Mouse (Mus musculus): ENCODE measurements at regions not wholly inside any gene's neighbourhood (a gene's known extent, or its start where the extent isn't known, plus 50 kb on each side); places are given as distances from the start of the nearest gene placed in this dataset.

GRCm38 (mm10) chr15:47289691-47290090, 6595.0 kb upstream of the Gm7489 start:
- DNase-seq (ENCODE audit: low spot score) (no peak), ATAC-seq (ENCODE audit: low read depth) (no peak)
- WGBS = 92% methylated on average over 2 of the region's 2 CpGs
- no peak overlapping the region for H3K4me3 ChIP-seq (ENCODE audit: low read depth, low read length)
- no peak overlapping the region for H3K27ac ChIP-seq (replicated peaks; ENCODE audit: low read depth, low read length)
- no peaks in the 10 kb centered on the region for H3K27me3 ChIP-seq (replicated peaks; ENCODE audit: control insufficient read depth, insufficient read depth, low read length)
- no peaks in the 10 kb centered on the region for H3K36me3 ChIP-seq (ENCODE audit: control insufficient read depth, insufficient read depth, low read length)
- H3K9ac ChIP-seq (ENCODE audit: low read depth, low read length) = no peak overlapping the region
- H3K4me2 ChIP-seq (ENCODE audit: low read depth, low read length) = no peak overlapping the region
- H3K4me1 ChIP-seq (ENCODE audit: control insufficient read depth, insufficient read depth, low read length) = no peaks in the 10 kb centered on the region
- no peaks in the 10 kb centered on the region for H3K9me3 ChIP-seq (ENCODE audit: control insufficient read depth, low read length)

GRCm38 (mm10) chr15:47299787-47300186, 6584.9 kb upstream of the Gm7489 start:
- DNase-seq (ENCODE audit: low spot score) (peak; percentile 3), ATAC-seq (ENCODE audit: low read depth) (no peak)
- Histone ChIP-seq H3K4me2 (ENCODE audit: low read depth, low read length) (no peak overlapping the region), H3K9me3 (ENCODE audit: control insufficient read depth, low read length) (no peaks in the 10 kb centered on the region), H3K27me3 (replicated peaks; ENCODE audit: control insufficient read depth, insufficient read depth, low read length) (no peaks in the 10 kb centered on the region), H3K4me3 (ENCODE audit: low read depth, low read length) (no peak overlapping the region), H3K27ac (replicated peaks; ENCODE audit: low read depth, low read length) (no peak overlapping the region), H3K36me3 (ENCODE audit: control insufficient read depth, insufficient read depth, low read length) (no peaks in the 10 kb centered on the region), H3K9ac (ENCODE audit: low read depth, low read length) (no peak overlapping the region), H3K4me1 (ENCODE audit: control insufficient read depth, insufficient read depth, low read length) (no peaks in the 10 kb centered on the region)
- 79% methylated on average over 2 of the region's 2 CpGs for WGBS

GRCm38 (mm10) chr15:47330505-47330904, 6554.2 kb upstream of the Gm7489 start:
- Histone ChIP-seq H3K27me3 (replicated peaks; ENCODE audit: control insufficient read depth, insufficient read depth, low read length) (no peaks in the 10 kb centered on the region), H3K4me2 (ENCODE audit: low read depth, low read length) (no peak overlapping the region), H3K9me3 (ENCODE audit: control insufficient read depth, low read length) (no peaks in the 10 kb centered on the region), H3K4me1 (ENCODE audit: control insufficient read depth, insufficient read depth, low read length) (no peaks in the 10 kb centered on the region), H3K9ac (ENCODE audit: low read depth, low read length) (no peak overlapping the region), H3K36me3 (ENCODE audit: control insufficient read depth, insufficient read depth, low read length) (no peaks in the 10 kb centered on the region), H3K4me3 (ENCODE audit: low read depth, low read length) (no peak overlapping the region), H3K27ac (replicated peaks; ENCODE audit: low read depth, low read length) (no peak overlapping the region)
- DNase-seq (ENCODE audit: low spot score) = no peak
- no peak for ATAC-seq (ENCODE audit: low read depth)
- 89% methylated on average over 1 of the region's 1 CpGs for WGBS
